Mouse (Mus musculus): Measurements from ENCODE around the gene Apoa5.

- TF ChIP-seq ZNF384 (IDR thresholded peaks at IDR 0.05; ENCODE audit: low read depth, low read length): no peak
- TF ChIP-seq CHD2 (IDR thresholded peaks at IDR 0.05; ENCODE audit: low read depth, low read length): no peak
- TF ChIP-seq MAFK (IDR thresholded peaks at IDR 0.05; ENCODE audit: insufficient read depth, low read depth, low read length): no peak
These were observed 46.5 kb downstream of the Apoa5 start for GRCm38 (mm10) chr9:46314921-46315320.
